Mouse (Mus musculus) lung, adult 2 months (tissue): ENCODE measurements around the gene Hsd11b1.

Experiments used
- CTCF ChIP-seq: fragments of 200-500 bp; IDR thresholded peaks from 2 replicates; pipeline ENCODE4 v1.5.1; 2011; ENCODE audit warnings: mild to moderate bottlenecking, low read length, control low read depth; ENCODE audit not compliant: insufficient read depth
- POLR2A ChIP-seq: fragments of 200-500 bp; IDR thresholded peaks from 2 replicates; pipeline ENCODE4 v1.6.1; 2011; ENCODE audit warnings: low read depth, mild to moderate bottlenecking, control low read depth, low read length, borderline replicate concordance; ENCODE audit errors: extremely low read depth

DNA sequence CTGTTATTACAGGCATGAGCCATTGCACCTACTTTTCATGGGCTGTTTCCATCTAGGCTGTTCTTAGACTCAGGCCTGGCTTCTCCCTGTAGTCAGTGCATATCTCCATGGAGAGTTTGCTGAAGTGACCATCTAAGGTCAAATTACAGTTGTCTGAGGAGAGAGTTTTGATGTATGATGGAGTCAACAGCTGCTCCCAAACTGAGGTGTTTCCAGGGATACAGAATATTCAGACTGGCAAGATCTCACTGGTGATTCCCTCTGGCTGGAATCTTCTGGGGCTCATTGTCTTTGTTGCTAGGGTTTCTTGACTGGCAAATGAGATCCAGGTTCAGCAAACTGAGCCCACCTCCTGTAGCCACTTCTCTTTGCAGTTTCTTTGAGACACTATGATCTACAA is 26.8 kb upstream of the Hsd11b1 start:
- no peak for TF ChIP-seq POLR2A
- no peak for TF ChIP-seq CTCF
